Mouse (Mus musculus) frontal cortex, adult 2 months (tissue): ENCODE results near the gene Ostn. TPM values are rescaled to one million over a fixed set of nuclear protein-coding genes. Genes with fewer than 3 reads are reported as not detected.
"Not testable (repeated sequence)": the region's sequence is repeated elsewhere in the genome, so short reads cannot be mapped to it uniquely, and the experiment has no call there.

Source experiments
- DNase-seq, 2 experiments: peaks; one replicate each; pipeline ENCODE4 v3.0.0; 2022; ENCODE audit warnings: low spot score in 1 of 2; ENCODE audit errors: extremely low spot score in 1 of 2
- polyA plus RNA-seq: library from polyadenylated mRNA; depleted of rRNA; stranded (reverse); fragments of >200 nt; gene quantifications from 2 replicates; pipeline ENCODE4 v1.2.3, GENCODE M21; 2012; rRNA removed

Ostn gene
- 0.06 and 0.11 TPM in 2 replicates for polyA plus RNA-seq

- DNase-seq, result not testable (repeated sequence)
Observed at GRCm38 (mm10) chr16:27307189-27307588, at the start of gene Ostn. Ostn (plus strand) TSS chr16:27307489.

GRCm38 (mm10) chr16:27268748-27269147 is 38.5 kb upstream of the Ostn start:
- no peak for DNase-seq

- no peak for DNase-seq
Observed at GRCm38 (mm10) chr16:27287410-27287809, 19.9 kb upstream of the Ostn start.

GRCm38 (mm10) chr16:27296508-27296907 is 10.8 kb upstream of the Ostn start:
- no peak for DNase-seq

DNA sequence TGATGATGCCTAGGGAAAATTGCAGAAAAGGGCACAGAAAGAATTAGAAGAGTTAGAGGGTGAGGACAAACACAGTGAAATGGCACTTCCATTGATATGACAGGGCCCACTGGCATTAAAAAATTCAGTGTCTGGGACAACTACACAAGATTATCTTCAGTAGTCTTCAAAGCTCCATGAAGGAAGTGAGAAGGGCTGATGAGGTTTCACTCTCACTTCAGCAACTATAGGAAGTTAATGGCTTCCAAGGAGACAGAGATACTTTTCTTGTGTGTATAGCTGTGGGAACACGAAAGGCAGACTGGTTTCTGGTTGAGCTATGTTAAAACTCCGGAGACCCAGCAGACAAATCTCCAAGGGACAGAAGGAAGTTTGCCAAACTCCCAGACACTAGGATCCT is 10.4 kb upstream of the Ostn start:
- no peak for DNase-seq

DNA sequence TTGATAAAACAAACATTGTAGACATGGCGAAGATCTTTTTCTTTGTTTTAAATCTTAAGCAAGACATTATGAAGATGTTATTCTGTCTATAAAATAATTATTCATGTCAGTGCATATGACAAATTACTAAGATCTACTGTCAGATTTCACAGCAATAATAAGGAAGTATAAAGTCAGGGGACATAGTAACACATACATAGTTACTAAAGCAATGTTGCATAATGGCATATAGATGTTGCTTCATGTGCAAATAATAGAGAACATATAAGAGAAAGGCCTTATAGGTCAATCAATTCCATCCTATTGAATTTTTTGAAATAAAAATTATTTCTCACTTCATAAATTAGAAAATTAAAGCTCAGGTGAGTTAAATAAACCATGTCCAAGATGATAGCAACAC is 11.8 kb downstream of the Ostn start:
- no peak for DNase-seq

DNA sequence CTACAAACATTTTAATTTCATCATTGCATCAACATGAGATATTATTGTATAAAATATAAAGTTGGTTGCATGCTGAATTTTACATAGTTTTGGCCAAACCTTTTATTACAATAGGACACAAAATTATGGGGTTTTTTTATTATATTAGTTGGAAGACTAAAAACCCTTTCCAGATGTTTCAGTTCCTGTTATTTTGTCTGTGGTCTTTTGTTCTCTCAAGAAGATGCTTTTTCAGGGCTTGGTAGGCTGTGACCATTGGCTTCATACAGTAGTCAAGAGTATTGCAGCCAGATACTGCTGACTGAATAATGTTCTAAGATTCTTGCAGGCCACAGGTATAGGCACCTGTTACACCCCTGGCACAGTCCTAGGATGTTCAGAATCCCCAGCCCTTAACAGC is 14.8 kb downstream of the Ostn start:
- no peak for DNase-seq

- DNase-seq, result no peak
Observed at GRCm38 (mm10) chr16:27326463-27326862, 19.2 kb downstream of the Ostn start.

- no peak for DNase-seq
Observed at GRCm38 (mm10) chr16:27347521-27347920, 40.2 kb downstream of the Ostn start.

DNA sequence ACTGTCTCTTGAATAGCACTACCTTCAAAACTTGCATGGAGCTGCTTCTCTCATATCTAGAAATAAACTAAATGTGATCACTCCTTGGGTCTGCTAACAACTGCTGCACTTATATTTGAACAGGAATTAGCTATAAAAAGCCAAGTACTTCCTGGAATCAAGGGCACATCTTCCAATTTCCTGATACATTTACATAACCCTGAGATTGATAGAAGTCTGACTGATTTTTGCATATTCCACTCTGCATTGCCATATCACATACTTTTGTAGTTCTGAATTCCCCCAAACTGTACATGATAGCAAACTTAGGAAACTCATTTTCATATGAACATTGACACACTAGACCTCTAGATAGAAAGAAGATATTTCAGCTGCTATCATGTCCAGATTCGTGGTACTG is 41.1 kb downstream of the Ostn start:
- DNase-seq, result no peak

DNA sequence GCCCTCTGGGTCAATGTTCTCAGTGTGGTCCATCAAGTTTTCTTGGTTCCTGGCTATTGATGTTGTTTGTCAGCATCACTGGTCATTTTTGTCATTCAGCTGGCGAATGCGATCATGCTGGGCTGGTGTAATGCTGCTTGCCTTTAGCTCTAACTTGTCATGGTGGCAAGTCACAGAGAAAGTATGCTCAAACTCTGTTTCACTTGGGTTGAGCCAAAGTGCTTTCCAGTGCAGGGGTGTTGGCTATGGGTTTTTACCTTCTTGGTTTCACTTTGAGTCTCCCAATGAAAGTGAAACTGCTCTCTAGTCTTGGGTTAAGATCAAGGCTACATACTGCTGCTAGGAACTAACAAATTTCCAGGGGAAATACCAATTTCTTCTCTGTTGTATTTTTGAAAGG is 41.9 kb downstream of the Ostn start:
- DNase-seq, result no peak

DNA sequence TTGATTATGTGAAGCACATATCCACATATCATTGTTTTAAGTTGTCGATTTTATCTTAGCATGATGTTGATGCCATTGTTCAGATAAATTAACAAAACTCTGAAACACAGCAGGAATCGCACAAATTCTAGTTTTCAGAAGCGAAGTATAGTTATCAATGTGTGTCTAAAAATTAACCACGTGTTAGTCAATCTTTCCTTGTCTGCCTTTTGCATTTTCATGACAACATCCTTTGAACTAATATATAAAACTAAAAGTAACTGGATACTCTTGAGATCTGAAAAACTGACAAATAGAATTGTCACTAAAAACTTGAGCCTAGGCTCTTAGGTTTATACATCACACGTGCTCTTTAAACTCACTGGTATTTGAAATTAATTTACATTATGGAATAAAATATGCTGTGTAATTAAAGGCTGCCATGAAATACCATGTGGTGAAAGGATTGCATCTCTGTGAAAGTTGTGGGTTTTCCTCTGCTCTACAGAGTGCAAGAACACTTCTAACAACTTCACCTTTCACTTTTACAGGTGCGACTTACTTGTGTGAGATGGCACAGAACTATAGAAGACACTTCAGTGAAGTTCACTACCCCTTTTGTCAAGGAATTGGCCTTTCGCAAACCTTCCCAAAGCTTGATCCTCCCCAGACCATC is 42.7 kb downstream of the Ostn start:
- DNase-seq, result no peak

GRCm38 (mm10) chr16:27354464-27354863 is 47.2 kb downstream of the Ostn start:
- DNase-seq, result peak in 1 of 2 experiments; percentile 11

DNA sequence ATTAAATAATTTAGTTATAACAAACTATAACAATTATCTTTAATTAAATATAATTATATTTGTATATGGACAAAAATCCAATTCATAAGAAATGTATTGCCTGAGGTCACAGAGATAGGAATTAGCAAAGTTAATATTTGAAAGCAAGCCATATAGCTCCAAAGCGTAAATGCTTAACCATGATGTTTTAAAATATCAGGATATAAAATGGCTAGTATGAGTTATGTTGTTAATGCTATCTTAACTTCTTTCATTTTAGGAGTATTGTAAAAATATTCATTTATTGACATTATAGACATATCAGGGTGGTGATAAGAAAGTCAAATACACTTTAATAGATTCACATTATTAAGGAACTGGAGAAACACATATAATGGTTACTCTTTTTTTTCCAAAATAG is 52.8 kb downstream of the Ostn start:
- no peak for DNase-seq

DNA sequence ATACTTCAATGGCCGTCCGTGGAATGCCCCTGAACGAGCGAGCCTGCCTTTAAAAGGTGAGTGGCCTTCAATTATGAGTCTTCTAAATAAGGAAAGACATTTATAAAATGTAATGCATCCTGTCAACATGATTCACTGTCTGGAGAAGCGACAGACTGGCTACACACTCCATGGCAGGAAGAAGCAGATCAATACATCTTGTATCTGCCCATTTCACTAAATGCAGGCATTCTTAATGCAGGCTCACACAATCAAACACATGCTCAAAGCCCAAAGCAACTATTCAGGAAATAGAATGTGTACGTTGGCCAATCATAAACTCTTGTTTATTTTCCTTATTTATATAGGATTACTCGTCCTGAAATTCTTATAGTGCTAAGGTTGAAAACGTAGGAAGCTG is 62.9 kb downstream of the Ostn start, which contains the start of gene Uts2b:
Uts2b (minus strand) TSS at position 49 of the 400 bp plus-strand sequence.
- no peak for DNase-seq

GRCm38 (mm10) chr16:27370700-27371099 is 63.4 kb downstream of the Ostn start:
- no peak for DNase-seq

DNA sequence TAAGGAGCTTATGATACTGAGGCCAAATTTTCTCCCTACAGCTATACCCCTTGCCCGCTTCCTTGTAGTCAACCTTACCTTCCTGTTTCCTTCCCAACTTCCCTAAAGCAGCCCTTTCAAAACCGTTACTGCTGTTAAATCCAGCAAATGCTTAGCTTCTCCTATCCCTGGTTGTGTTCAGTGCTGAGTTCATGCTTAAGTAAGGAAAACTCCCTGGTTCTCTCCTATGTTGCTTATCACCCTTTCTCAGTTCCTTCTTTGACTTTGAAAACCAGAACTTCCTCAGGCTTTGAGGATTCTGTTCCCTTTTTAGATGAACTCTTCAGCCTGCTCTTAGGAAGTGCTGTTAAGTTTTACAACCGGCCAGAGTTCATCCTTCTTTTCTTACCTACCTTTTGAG is 66.8 kb downstream of the Ostn start:
- no peak for DNase-seq

- DNase-seq, result no peak
Observed at GRCm38 (mm10) chr16:27375318-27375717, 68.0 kb downstream of the Ostn start.

DNA sequence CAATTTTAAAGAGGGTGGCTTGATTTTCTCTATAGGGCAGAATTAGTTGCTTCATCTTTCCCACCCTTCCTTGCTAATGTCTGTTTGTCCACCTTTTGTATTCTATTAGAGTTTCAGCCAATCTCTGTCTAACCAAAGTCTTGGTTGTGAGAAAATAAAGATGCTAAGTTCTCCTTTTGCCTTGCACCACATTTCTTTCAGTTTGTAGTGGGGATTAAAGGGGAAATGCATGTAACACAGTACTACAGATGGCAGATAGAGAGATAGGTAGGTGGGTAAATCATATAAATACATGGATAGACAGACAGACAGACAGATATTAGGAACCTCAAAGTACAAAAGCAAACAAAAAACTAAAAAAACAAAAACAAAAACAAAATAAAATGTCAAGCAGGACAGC is 69.3 kb downstream of the Ostn start:
- no peak for DNase-seq

DNA sequence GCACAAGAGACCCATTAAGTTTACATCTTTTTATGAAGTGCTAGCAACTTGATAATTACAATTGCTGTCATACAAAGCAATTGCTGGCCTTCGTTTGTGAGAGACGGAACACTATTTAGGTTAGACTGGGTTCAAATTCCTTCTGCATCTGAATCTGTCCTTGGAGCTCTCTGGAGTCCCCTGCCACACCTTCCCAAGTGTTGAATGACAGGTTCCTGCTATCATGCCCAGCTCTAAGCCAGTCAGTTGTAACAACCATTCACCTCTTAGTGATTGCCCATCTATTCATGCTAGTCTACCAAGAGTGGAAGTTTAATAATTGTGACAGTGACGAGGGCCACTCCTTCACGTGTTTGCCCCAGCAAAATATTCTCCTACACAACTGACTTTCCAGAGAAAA is 74.9 kb downstream of the Ostn start:
- no peak for DNase-seq

- peak; percentile 21 to 59 for DNase-seq
Observed at GRCm38 (mm10) chr16:27384893-27385603, 77.8 kb downstream of the Ostn start.

- DNase-seq, result no peak
Observed at GRCm38 (mm10) chr16:27385649-27386048, 78.4 kb downstream of the Ostn start.
